10 mouse cellular contexts compared by ENCODE assay signal in genomic region chr4:145192686-145193085, GRCm38 (mm10). TPM values are rescaled to one million over a fixed set of nuclear protein-coding genes. Genes with fewer than 3 reads are reported as not detected.
DNase-seq lines count a peak whose midpoint lies in the region; ATAC-seq and TF ChIP-seq lines count a peak whose summit lies in the region.
"Had no signal": no experiment of that assay in that cellular context is flagged by ENCODE, and none has a peak within 500 bp of the region (broad histone marks: within the 10 kb centered on the region; RNA-seq: fewer than 3 reads in every experiment).

No protein-coding gene starts in this region.

- H3K27me3 ChIP-seq in megakaryocyte, embryonic 14.5 days (replicated peaks), result no peaks in the 10 kb centered on the region
- no peaks in the 10 kb centered on the region for H3K27me3 ChIP-seq in intestine, embryonic 15.5 days (replicated peaks)
- no peaks in the 10 kb centered on the region for H3K27me3 ChIP-seq in stomach, postnatal 0 days (ENCODE audit: control insufficient read depth, insufficient read depth, low read length)

- H3K9ac ChIP-seq in intestine, embryonic 15.5 days, result no peak overlapping the region
- no peak overlapping the region for H3K9ac ChIP-seq in stomach, postnatal 0 days (ENCODE audit: low read length)

- H3K4me1 ChIP-seq in megakaryocyte, embryonic 14.5 days, result peaks cover 80% of the 10 kb centered on the region
- H3K4me1 ChIP-seq in intestine, embryonic 15.5 days (replicated peaks), result peaks cover 9% of the 10 kb centered on the region; the same call in 1 of the 2 replicates
- 0 out of 2 replicates have a peak, but pooled peaks cover 5% of the 10 kb centered on the region for H3K4me1 ChIP-seq in stomach, postnatal 0 days (replicated peaks; ENCODE audit: control insufficient read depth, insufficient read depth)

- DNase-seq in cerebellum, adult 11 months, result peak; percentile 10
- DNase-seq in cerebellum, postnatal 4 days (ENCODE audit: low spot score in 2 of 2), result no peak
- peak; percentile 24 for DNase-seq in stomach, postnatal 0 days (ENCODE audit: low spot score)
- DNase-seq in urinary bladder, adult 18-20 months (ENCODE audit: low spot score in 2 of 2), result no peak
- DNase-seq: retina, postnatal 1 day had no signal

- no peaks in the 10 kb centered on the region for H3K9me3 ChIP-seq in megakaryocyte, embryonic 14.5 days
- H3K9me3 ChIP-seq in intestine, embryonic 15.5 days, result no peaks in the 10 kb centered on the region
- no peaks in the 10 kb centered on the region for H3K9me3 ChIP-seq in stomach, postnatal 0 days (ENCODE audit: control insufficient read depth, low read length)

- peak overlapping the region; percentile 31 for H3K4me3 ChIP-seq in megakaryocyte, embryonic 14.5 days (replicated peaks)
- H3K4me3 ChIP-seq in intestine, embryonic 15.5 days (replicated peaks), result no peak overlapping the region
- H3K4me3 ChIP-seq in stomach, postnatal 0 days (ENCODE audit: low read depth, low read length), result no peak overlapping the region

- no peak for TF ChIP-seq CTCF in stomach, postnatal 0 days (IDR thresholded peaks at IDR 0.05; ENCODE audit: low read depth)

- H3K36me3 ChIP-seq in megakaryocyte, embryonic 14.5 days (replicated peaks; ENCODE audit: low read length), result peaks cover 48% of the 10 kb centered on the region
- no peaks in the 10 kb centered on the region; the same call in none of the 2 replicates for H3K36me3 ChIP-seq in intestine, embryonic 15.5 days
- peaks cover 7% of the 10 kb centered on the region; the same call in 1 of the 2 replicates for H3K36me3 ChIP-seq in stomach, postnatal 0 days (ENCODE audit: control insufficient read depth, insufficient read depth, low read length)

- ATAC-seq in megakaryocyte, adult 5-6 weeks (ENCODE audit: poor library complexity, severe bottlenecking), result no peak
- peak; percentile 35 for ATAC-seq in intestine, embryonic 15.5 days
- ATAC-seq in stomach, postnatal 0 days (ENCODE audit: low FRiP score, low TSS enrichment), result no peak
- no peak for ATAC-seq in CD4-positive, CD25-positive, alpha-beta regulatory T cell, adult 4 months
- ATAC-seq: forebrain, embryonic 14.5 days had no signal

- no peak overlapping the region for H3K27ac ChIP-seq in intestine, embryonic 15.5 days
- H3K27ac ChIP-seq in stomach, postnatal 0 days (replicated peaks), result no peak overlapping the region

- no peak for TF ChIP-seq EP300 in stomach, postnatal 0 days (optimal IDR thresholded peaks at IDR 0.05)

- H3K4me2 ChIP-seq in intestine, embryonic 15.5 days (replicated peaks), result peak overlapping the region; percentile 88
- peak overlapping the region; percentile 87 for H3K4me2 ChIP-seq in stomach, postnatal 0 days (replicated peaks; ENCODE audit: low read depth)

RNA-seq across cellular contexts. Expression of gene Vps13d, which starts 2.1 kb away (rescaled TPM):
- polyA plus RNA-seq in megakaryocyte, embryonic 14.5 days (2012; ENCODE audit: insufficient read depth, low replicate concordance), result 1.7 and 20.6 TPM in 2 replicates
- total RNA-seq in megakaryocyte, adult 5-6 weeks (2015), result 22.2 and 24.0 TPM in 2 replicates
- 40.0 and 59.4 TPM in 2 replicates for total RNA-seq in megakaryocyte, adult 5-6 weeks (2017)
- polyA plus RNA-seq in intestine, embryonic 15.5 days (2015; fragmentation: Nextera tagmentation; extraction: Ambion mirVana), result 10.1 and 10.2 TPM in 2 replicates
- 7.2 and 8.1 TPM in 2 replicates for polyA plus RNA-seq in stomach, postnatal 0 days (2015; fragmentation: Nextera tagmentation; extraction: Ambion mirVana)
- polyA plus RNA-seq in CD4-positive, CD25-positive, alpha-beta regulatory T cell, adult 4 months (2017; shearing (Covaris generic)), result 10 to 100 TPM; 19.0 to 20.6 TPM

RNA-seq across cellular contexts. Expression of gene Tnfrsf1b, which starts 54.0 kb away (rescaled TPM):
- 2.3 and 9.7 TPM in 2 replicates for polyA plus RNA-seq in megakaryocyte, embryonic 14.5 days (2012; ENCODE audit: insufficient read depth, low replicate concordance)
- total RNA-seq in megakaryocyte, adult 5-6 weeks (2015), result 107 and 112 TPM in 2 replicates
- 113 and 122 TPM in 2 replicates for total RNA-seq in megakaryocyte, adult 5-6 weeks (2017)
- 5.3 and 5.9 TPM in 2 replicates for polyA plus RNA-seq in intestine, embryonic 15.5 days (2015; fragmentation: Nextera tagmentation; extraction: Ambion mirVana)
- polyA plus RNA-seq in stomach, postnatal 0 days (2015; fragmentation: Nextera tagmentation; extraction: Ambion mirVana), result 5.4 and 6.0 TPM in 2 replicates
- polyA plus RNA-seq in CD4-positive, CD25-positive, alpha-beta regulatory T cell, adult 4 months (2017; shearing (Covaris generic)), result 100 to 1,000 TPM; 115 to 174 TPM

Comparison
In these comparisons a context has a peak if more than half of its experiments do, and no peak if none do; other contexts are left out.
1. DNase-seq: peak in cerebellum, adult 11 months (single experiment) and stomach, postnatal 0 days (single experiment); none in cerebellum, postnatal 4 days (0 of 2) and urinary bladder, adult 18-20 months (0 of 2).
2. RNA of gene Tnfrsf1b, which starts 54.0 kb away (polyA plus RNA-seq): 115 to 174 TPM in CD4-positive, CD25-positive, alpha-beta regulatory T cell, adult 4 months; 2.3 to 9.7 TPM in megakaryocyte, embryonic 14.5 days, 5.3 to 5.9 TPM in intestine, embryonic 15.5 days and 5.4 to 6.0 TPM in stomach, postnatal 0 days; every median in the first group is over 10 times any median in the second.